Mouse (Mus musculus): ENCODE measurements at regions not wholly inside any gene's neighbourhood (a gene's known extent, or its start where the extent isn't known, plus 50 kb on each side); places are given as distances from the start of the nearest gene placed in this dataset.

DNA sequence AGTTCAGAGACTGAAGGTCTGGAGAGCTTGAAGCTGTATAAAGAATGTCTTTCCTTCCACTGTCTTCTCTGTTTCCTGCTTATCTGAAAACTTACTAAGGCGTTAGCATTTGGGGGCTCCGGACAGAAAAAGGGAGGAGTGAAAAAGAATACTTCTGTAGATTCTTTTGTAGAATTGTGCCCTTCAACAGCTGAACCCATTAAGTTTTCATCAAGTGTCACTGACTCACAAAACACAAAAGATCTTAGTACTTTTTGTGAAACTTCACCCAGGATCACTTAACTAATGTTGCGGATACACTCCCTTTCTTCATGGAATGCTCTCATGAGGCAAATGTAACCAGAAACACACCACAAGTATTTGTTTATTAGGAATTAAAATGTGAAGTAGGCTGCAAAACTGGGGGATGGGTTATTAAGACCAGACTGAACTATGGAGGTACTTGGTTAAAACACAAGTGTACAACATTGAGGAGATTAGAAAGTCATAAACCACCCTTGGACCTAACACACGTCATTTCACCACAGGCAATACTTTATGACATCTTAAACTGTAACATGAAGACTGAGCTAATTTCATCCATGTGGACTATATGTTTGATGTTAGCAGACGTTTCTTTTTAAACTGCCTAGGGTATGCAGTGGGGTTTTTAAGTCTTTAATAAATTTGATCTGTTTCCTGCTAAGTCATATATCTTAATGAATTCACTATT lies 225.1 kb downstream of the Aldoart1 start:
- H3K4me3 ChIP-seq (replicated peaks), result no peak overlapping the region
- H3K27me3 ChIP-seq (replicated peaks), result no peaks in the 10 kb centered on the region
- TF ChIP-seq GATA1 (IDR thresholded peaks at IDR 0.05; ENCODE audit: borderline replicate concordance, low read length), result no peak
- no peaks in the 10 kb centered on the region for H3K4me1 ChIP-seq
- no peaks in the 10 kb centered on the region for H3K36me3 ChIP-seq (replicated peaks; ENCODE audit: low read length)
- 0 out of 2 replicates have a peak, but pooled peaks cover 3% of the 10 kb centered on the region for H3K9me3 ChIP-seq

DNA sequence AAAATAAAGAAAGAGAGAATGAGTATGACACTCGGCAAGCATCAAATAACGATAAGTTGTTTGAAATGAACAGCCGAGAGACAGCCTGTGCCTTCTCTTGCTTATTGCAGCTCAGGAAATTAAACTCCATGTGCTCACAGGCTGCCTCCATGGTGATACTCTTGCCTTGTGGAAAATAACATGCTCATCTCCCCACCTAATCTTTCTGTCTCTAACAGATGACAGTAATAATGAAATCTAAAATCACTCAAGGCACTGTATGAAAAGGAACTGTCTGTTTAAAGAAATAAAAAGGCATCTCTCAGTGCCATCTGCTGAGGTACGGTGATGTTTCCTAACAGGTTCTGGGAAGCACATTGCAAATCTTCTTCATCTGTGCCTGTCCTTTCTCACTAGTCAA lies 247.3 kb downstream of the Aldoart1 start:
- no peak for TF ChIP-seq FLI1 (IDR thresholded peaks at IDR 0.05; ENCODE audit: low read length)
- no peak for TF ChIP-seq GATA1 (IDR thresholded peaks at IDR 0.05; ENCODE audit: borderline replicate concordance, low read length)
- 0 out of 2 replicates have a peak, but pooled peaks cover 9% of the 10 kb centered on the region for H3K9me3 ChIP-seq
- no peak overlapping the region for H3K4me3 ChIP-seq (replicated peaks)
- no peaks in the 10 kb centered on the region for H3K27me3 ChIP-seq (replicated peaks)
- no peaks in the 10 kb centered on the region for H3K4me1 ChIP-seq
- H3K36me3 ChIP-seq (replicated peaks; ENCODE audit: low read length), result no peaks in the 10 kb centered on the region

DNA sequence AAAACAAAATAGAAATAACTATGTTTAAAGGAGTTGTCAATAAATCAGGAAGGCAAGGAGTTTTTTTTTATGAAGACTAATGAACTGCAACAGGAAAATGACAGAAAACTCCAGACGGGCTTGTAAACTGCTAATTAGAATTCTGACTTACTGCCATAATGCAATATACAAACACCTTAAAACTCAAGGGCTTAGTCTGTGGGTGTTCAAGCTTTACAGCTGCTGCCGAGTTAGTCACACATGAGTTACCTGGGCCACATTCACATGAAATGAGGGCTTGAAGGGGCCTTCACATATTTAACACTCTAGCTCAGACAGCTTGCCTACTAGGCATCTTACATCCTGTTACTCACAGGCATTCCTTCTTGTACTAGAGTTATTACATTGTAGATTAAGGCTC lies 256.9 kb downstream of the Aldoart1 start:
- TF ChIP-seq FLI1 (IDR thresholded peaks at IDR 0.05; ENCODE audit: low read length) (no peak), GATA1 (IDR thresholded peaks at IDR 0.05; ENCODE audit: borderline replicate concordance, low read length) (no peak)
- Histone ChIP-seq H3K27me3 (replicated peaks) (no peaks in the 10 kb centered on the region), H3K4me1 (no peaks in the 10 kb centered on the region), H3K36me3 (replicated peaks; ENCODE audit: low read length) (no peaks in the 10 kb centered on the region), H3K4me3 (replicated peaks) (no peak overlapping the region), H3K9me3 (no peaks in the 10 kb centered on the region)

DNA sequence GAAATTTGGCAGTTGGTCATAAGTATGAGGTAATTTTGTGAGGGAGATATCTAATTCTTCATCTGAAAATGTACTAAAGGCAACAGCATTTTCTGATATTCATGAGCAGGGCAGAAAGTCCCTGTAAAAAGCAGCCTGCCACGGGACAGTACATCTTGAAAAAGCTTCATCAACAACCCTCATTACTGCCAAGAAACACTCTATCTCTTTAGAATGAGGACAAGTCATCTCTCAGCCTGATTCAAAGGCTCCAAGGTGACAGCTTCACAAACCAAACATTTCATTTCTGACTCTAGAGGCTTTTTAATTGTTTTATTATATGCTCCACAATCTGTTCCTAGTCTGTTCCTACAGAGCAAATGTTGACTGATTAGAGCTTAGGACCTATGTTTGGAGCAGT lies 260.3 kb downstream of the Aldoart1 start:
- no peak for TF ChIP-seq GATA1 (IDR thresholded peaks at IDR 0.05; ENCODE audit: borderline replicate concordance, low read length)
- no peak for TF ChIP-seq FLI1 (IDR thresholded peaks at IDR 0.05; ENCODE audit: low read length)
- no peaks in the 10 kb centered on the region for H3K27me3 ChIP-seq (replicated peaks)
- no peaks in the 10 kb centered on the region for H3K4me1 ChIP-seq

DNA sequence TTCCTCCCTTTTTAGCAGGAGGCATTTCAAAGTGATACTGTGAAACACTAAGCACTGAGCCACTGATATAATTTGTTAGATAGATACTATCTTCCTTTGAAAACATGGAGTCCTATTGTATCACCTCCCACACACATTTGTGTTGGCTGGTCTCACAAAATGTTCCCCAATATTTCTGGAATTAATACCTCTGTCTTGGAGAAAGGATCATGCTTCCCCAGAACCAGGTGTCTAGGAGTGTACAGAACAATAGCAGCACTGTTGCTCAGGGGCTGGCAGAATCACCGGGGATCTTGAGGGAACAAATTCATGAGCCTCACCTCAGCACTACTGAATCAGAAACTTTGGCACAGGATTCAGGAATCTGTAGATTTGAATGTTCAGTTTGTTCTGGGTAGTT lies 277.5 kb downstream of the Aldoart1 start:
- H3K36me3 ChIP-seq (replicated peaks; ENCODE audit: low read length), result no peaks in the 10 kb centered on the region
- H3K9me3 ChIP-seq, result 0 out of 2 replicates have a peak, but pooled peaks cover 3% of the 10 kb centered on the region
- H3K27me3 ChIP-seq (replicated peaks), result no peaks in the 10 kb centered on the region
- H3K4me3 ChIP-seq (replicated peaks), result no peak overlapping the region
- TF ChIP-seq GATA1 (IDR thresholded peaks at IDR 0.05; ENCODE audit: borderline replicate concordance, low read length) (no peak), FLI1 (IDR thresholded peaks at IDR 0.05; ENCODE audit: low read length) (no peak)
- H3K4me1 ChIP-seq, result no peaks in the 10 kb centered on the region

More for the DNA sequence above, 260.3 kb downstream of the Aldoart1 start:
- Histone ChIP-seq H3K9me3 (peaks cover 3% of the 10 kb centered on the region; the same call in 1 of the 2 replicates), H3K4me3 (replicated peaks) (no peak overlapping the region), H3K36me3 (replicated peaks; ENCODE audit: low read length) (no peaks in the 10 kb centered on the region)

DNA sequence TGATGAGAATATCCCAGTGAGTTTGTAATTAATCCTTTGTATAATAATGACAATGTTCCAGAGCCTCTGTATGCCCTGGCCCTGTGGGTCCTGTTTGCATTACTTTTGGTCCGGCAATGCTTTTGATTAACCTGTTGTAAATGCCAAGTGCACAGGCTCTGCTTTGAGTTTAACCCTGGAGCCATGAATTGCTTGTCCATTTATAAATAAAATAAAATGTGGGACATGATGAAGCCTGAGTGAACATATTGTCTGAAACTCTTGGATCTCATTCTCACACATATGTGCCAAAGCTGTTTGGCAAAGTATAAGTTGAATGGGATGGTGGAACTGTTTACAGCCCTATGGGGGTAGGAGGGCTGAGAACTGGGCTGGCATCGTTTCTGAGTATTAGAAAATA lies 280.5 kb downstream of the Aldoart1 start:
- peaks cover 7% of the 10 kb centered on the region for H3K9me3 ChIP-seq
- no peaks in the 10 kb centered on the region for H3K4me1 ChIP-seq
- H3K36me3 ChIP-seq (replicated peaks; ENCODE audit: low read length), result no peaks in the 10 kb centered on the region
- TF ChIP-seq GATA1 (IDR thresholded peaks at IDR 0.05; ENCODE audit: borderline replicate concordance, low read length) (no peak), FLI1 (IDR thresholded peaks at IDR 0.05; ENCODE audit: low read length) (no peak)
- no peaks in the 10 kb centered on the region for H3K27me3 ChIP-seq (replicated peaks)
- no peak overlapping the region for H3K4me3 ChIP-seq (replicated peaks)

DNA sequence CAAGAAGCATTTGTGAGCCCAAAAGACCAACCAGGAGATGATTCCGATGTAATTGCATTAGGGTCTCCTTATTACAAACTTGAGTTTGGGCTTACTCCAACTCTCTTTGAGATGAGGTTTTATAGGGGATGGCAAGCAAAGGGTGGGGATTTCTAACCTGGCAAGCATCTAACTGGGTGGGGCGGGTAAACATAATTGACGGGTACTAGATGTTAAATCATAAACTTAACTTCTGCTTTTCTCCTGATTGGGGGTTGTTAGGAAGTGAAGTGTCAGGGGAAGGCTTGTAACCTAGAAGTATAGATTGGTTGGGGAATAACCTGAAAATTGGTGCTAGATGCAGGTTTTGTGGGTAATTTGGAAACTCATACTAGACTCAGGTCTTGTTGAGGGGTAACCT lies 287.2 kb downstream of the Aldoart1 start:
- H3K4me1 ChIP-seq, result no peaks in the 10 kb centered on the region
- TF ChIP-seq GATA1 (IDR thresholded peaks at IDR 0.05; ENCODE audit: borderline replicate concordance, low read length), result no peak
- no peak for TF ChIP-seq FLI1 (IDR thresholded peaks at IDR 0.05; ENCODE audit: low read length)
- H3K4me3 ChIP-seq (replicated peaks), result no peak overlapping the region
- no peaks in the 10 kb centered on the region for H3K27me3 ChIP-seq (replicated peaks)
- no peaks in the 10 kb centered on the region for H3K36me3 ChIP-seq (replicated peaks; ENCODE audit: low read length)
- peaks cover 5% of the 10 kb centered on the region for H3K9me3 ChIP-seq

DNA sequence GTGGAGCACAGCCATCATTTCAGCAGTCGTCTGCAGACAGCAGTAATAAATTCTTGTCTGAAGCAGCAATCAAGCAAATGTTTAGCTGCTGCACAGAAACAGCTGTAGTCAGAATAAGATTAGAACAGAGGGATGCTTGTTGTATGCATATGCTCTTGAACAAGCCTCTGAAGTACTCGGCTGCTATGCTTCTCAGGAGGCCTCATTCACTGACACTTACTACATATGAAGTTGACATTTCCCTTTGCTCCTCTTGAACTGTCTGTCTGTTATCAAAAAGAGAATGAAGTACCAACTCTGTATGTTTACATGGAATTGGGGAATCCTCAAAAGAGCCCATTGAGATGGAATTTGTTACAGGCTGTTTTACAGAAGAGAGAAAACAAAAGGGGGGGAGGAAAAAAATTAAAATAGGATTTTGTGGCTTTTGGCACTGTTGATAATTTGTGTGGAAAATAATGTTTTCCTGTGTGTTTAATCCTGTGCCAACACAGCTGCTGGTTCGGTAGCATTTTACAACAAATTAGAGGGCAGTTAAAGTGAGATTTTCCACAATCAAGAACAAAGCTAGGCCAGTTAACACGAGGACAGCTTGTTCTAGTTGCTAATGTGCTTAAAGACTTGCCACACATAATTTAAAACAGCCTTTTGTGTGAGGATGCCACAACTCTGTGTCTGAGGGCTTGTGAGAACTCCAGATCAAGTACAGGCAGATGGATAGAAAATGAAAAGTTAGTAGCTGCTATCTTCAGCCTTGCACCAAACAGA lies 289.3 kb downstream of the Aldoart1 start:
- Histone ChIP-seq H3K4me1 (no peaks in the 10 kb centered on the region), H3K27me3 (replicated peaks) (no peaks in the 10 kb centered on the region), H3K9me3 (peaks cover 4% of the 10 kb centered on the region), H3K36me3 (replicated peaks; ENCODE audit: low read length) (no peaks in the 10 kb centered on the region), H3K4me3 (replicated peaks) (no peak overlapping the region)
- TF ChIP-seq FLI1 (IDR thresholded peaks at IDR 0.05; ENCODE audit: low read length) (no peak), GATA1 (IDR thresholded peaks at IDR 0.05; ENCODE audit: borderline replicate concordance, low read length) (no peak)

DNA sequence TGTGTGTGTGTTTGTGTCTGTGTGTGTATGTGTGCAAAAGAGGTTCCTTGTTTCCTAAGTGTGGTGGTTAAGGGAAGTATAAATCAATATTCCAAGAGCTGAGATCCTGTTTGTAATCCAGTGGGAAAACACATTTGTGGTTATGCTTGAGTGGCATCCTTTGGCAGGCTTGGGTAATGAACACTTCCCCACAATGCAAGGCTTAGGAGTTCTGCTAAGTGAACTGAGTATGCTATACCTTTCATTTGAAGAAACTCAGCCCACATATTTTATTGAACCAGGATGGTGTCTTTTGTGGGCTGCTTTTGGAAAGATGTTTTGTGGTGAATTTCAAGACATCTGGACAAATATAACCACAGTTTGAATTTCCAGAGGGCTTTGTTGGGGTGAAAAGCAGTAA lies 298.2 kb downstream of the Aldoart1 start:
- Histone ChIP-seq H3K9me3 (no peaks in the 10 kb centered on the region), H3K27me3 (replicated peaks) (no peaks in the 10 kb centered on the region), H3K36me3 (replicated peaks; ENCODE audit: low read length) (no peaks in the 10 kb centered on the region)

DNA sequence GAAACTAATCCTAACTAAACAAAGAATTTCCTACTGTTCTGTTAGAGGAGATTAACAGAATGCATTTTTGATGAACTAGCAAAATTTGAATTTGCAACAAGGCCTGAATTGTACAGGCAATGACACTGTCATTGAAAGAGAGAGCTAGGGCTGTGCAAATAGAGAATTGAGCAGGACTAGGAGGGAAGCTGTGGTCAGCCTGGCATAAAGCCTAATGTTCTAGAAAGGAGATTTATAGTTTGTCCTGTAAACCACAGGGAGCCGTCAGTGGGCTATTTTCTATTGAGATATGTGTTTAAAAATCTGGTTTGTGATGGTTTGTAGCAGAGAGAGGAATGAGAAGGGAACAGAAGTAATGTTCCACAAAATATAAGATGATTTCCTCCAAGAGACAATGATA lies 317.9 kb downstream of the Aldoart1 start:
- Histone ChIP-seq H3K4me1 (no peaks in the 10 kb centered on the region), H3K36me3 (replicated peaks; ENCODE audit: low read length) (no peaks in the 10 kb centered on the region), H3K27me3 (replicated peaks) (no peaks in the 10 kb centered on the region), H3K9me3 (no peaks in the 10 kb centered on the region; the same call in 1 of the 2 replicates), H3K4me3 (replicated peaks) (no peak overlapping the region)
- TF ChIP-seq FLI1 (IDR thresholded peaks at IDR 0.05; ENCODE audit: low read length) (no peak), GATA1 (IDR thresholded peaks at IDR 0.05; ENCODE audit: borderline replicate concordance, low read length) (no peak)

More for the DNA sequence above, 298.2 kb downstream of the Aldoart1 start:
- TF ChIP-seq GATA1 (IDR thresholded peaks at IDR 0.05; ENCODE audit: borderline replicate concordance, low read length), result no peak
- no peak for TF ChIP-seq FLI1 (IDR thresholded peaks at IDR 0.05; ENCODE audit: low read length)
- Histone ChIP-seq H3K4me3 (replicated peaks) (no peak overlapping the region), H3K4me1 (no peaks in the 10 kb centered on the region)
